Mouse (Mus musculus): ENCODE measurements around the gene Sparc. TPM values are rescaled to one million over a fixed set of nuclear protein-coding genes. Genes with fewer than 3 reads are reported as not detected.
A peak's percentile ranks its signal among the peaks of the same experiment; 100 is the strongest.

Gene Sparc
- 344 and 354 TPM in 2 replicates for polyA plus RNA-seq (2011; ENCODE audit: insufficient read depth, insufficient read length, low read depth, missing spikeins)

- H3K9ac ChIP-seq (ENCODE audit: low read depth, poor library complexity, severe bottlenecking): no peak within 1 kb of the TSS
- TF ChIP-seq POLR2A (IDR thresholded peaks at IDR 0.05; ENCODE audit: insufficient read depth, low read length) (no peak), EP300 (IDR thresholded peaks at IDR 0.05; ENCODE audit: insufficient read depth, low read depth, low read length) (peak; percentile 59; the same call in 1 of the 2 replicates)
- no peak within 1 kb of the TSS for H3K27ac ChIP-seq (ENCODE audit: insufficient read depth, low read length)
- no peak within 1 kb of the TSS for H3K4me3 ChIP-seq (ENCODE audit: low read depth, low read length)
- no peaks in the 10 kb centered on the region for H3K9me3 ChIP-seq (replicated peaks; ENCODE audit: control insufficient read depth, insufficient read depth, low read length, poor library complexity, severe bottlenecking)
- peaks cover 7% of the 10 kb centered on the region for H3K4me1 ChIP-seq (ENCODE audit: control insufficient read depth, insufficient read depth, low read length)
- H3K27me3 ChIP-seq (ENCODE audit: control insufficient read depth, insufficient read depth, low read length, poor library complexity, severe bottlenecking): no peaks in the 10 kb centered on the region
- H3K36me3 ChIP-seq (ENCODE audit: control insufficient read depth, insufficient read depth, low read length, poor library complexity, severe bottlenecking): no peaks in the 10 kb centered on the region
These were observed at the start of gene Sparc for GRCm38 (mm10) chr11:55422978-55423377. Gene Sparc, minus strand, starts transcription at chr11:55423183.

GRCm38 (mm10) chr11:55471467-55471866, 48.5 kb upstream of the Sparc start:
- H3K4me3 ChIP-seq (ENCODE audit: low read depth, low read length): peak overlapping the region; percentile 98
- H3K9me3 ChIP-seq (replicated peaks; ENCODE audit: control insufficient read depth, insufficient read depth, low read length, poor library complexity, severe bottlenecking): no peaks in the 10 kb centered on the region
- H3K4me1 ChIP-seq (ENCODE audit: control insufficient read depth, insufficient read depth, low read length): no peaks in the 10 kb centered on the region
- H3K36me3 ChIP-seq (ENCODE audit: control insufficient read depth, insufficient read depth, low read length, poor library complexity, severe bottlenecking): peaks cover 45% of the 10 kb centered on the region
- no peak for TF ChIP-seq EP300 (IDR thresholded peaks at IDR 0.05; ENCODE audit: insufficient read depth, low read depth, low read length)
- TF ChIP-seq POLR2A (IDR thresholded peaks at IDR 0.05; ENCODE audit: insufficient read depth, low read length): no peak
- TF ChIP-seq CTCF (IDR thresholded peaks at IDR 0.05; ENCODE audit: low read depth, low read length): no peak
- H3K27ac ChIP-seq (ENCODE audit: insufficient read depth, low read length): no peak overlapping the region
- peak overlapping the region; percentile 96 for H3K9ac ChIP-seq (ENCODE audit: low read depth, poor library complexity, severe bottlenecking)
- H3K27me3 ChIP-seq (ENCODE audit: control insufficient read depth, insufficient read depth, low read length, poor library complexity, severe bottlenecking): no peaks in the 10 kb centered on the region

- Histone ChIP-seq H3K27ac (ENCODE audit: insufficient read depth, low read length) (no peak overlapping the region), H3K27me3 (ENCODE audit: control insufficient read depth, insufficient read depth, low read length, poor library complexity, severe bottlenecking) (no peaks in the 10 kb centered on the region), H3K9ac (ENCODE audit: low read depth, poor library complexity, severe bottlenecking) (peak overlapping the region; percentile 96), H3K4me1 (ENCODE audit: control insufficient read depth, insufficient read depth, low read length) (no peaks in the 10 kb centered on the region), H3K4me3 (ENCODE audit: low read depth, low read length) (peak overlapping the region; percentile 98), H3K36me3 (ENCODE audit: control insufficient read depth, insufficient read depth, low read length, poor library complexity, severe bottlenecking) (peaks cover 39% of the 10 kb centered on the region), H3K9me3 (replicated peaks; ENCODE audit: control insufficient read depth, insufficient read depth, low read length, poor library complexity, severe bottlenecking) (no peaks in the 10 kb centered on the region)
- no peak for TF ChIP-seq EP300 (IDR thresholded peaks at IDR 0.05; ENCODE audit: insufficient read depth, low read depth, low read length)
- TF ChIP-seq CTCF (IDR thresholded peaks at IDR 0.05; ENCODE audit: low read depth, low read length): no peak
- TF ChIP-seq POLR2A (IDR thresholded peaks at IDR 0.05; ENCODE audit: insufficient read depth, low read length): no peak
These were observed 47.8 kb upstream of the Sparc start for GRCm38 (mm10) chr11:55470761-55471160.

- Histone ChIP-seq H3K9ac (ENCODE audit: low read depth, poor library complexity, severe bottlenecking) (peak overlapping the region; percentile 96), H3K27me3 (ENCODE audit: control insufficient read depth, insufficient read depth, low read length, poor library complexity, severe bottlenecking) (no peaks in the 10 kb centered on the region), H3K9me3 (replicated peaks; ENCODE audit: control insufficient read depth, insufficient read depth, low read length, poor library complexity, severe bottlenecking) (no peaks in the 10 kb centered on the region), H3K4me3 (ENCODE audit: low read depth, low read length) (peak overlapping the region; percentile 98), H3K36me3 (ENCODE audit: control insufficient read depth, insufficient read depth, low read length, poor library complexity, severe bottlenecking) (peaks cover 35% of the 10 kb centered on the region), H3K4me1 (ENCODE audit: control insufficient read depth, insufficient read depth, low read length) (no peaks in the 10 kb centered on the region), H3K27ac (ENCODE audit: insufficient read depth, low read length) (peak overlapping the region; percentile 14; the same call in 1 of the 2 replicates)
- TF ChIP-seq POLR2A (IDR thresholded peaks at IDR 0.05; ENCODE audit: insufficient read depth, low read length) (no peak), EP300 (IDR thresholded peaks at IDR 0.05; ENCODE audit: insufficient read depth, low read depth, low read length) (no peak), CTCF (IDR thresholded peaks at IDR 0.05; ENCODE audit: low read depth, low read length) (no peak)
These were observed 47.1 kb upstream of the Sparc start for GRCm38 (mm10) chr11:55469923-55470691.

GRCm38 (mm10) chr11:55469048-55469843, 46.3 kb upstream of the Sparc start, which contains the start of gene G3bp1:
Gene G3bp1, plus strand, starts transcription at chr11:55469685.
- H3K27me3 ChIP-seq (ENCODE audit: control insufficient read depth, insufficient read depth, low read length, poor library complexity, severe bottlenecking): no peaks in the 10 kb centered on the region

More at GRCm38 (mm10) chr11:55469048-55469843, 46.3 kb upstream of the Sparc start, which contains the start of gene G3bp1:
- H3K9me3 ChIP-seq (replicated peaks; ENCODE audit: control insufficient read depth, insufficient read depth, low read length, poor library complexity, severe bottlenecking): no peaks in the 10 kb centered on the region
- peak within 1 kb of the TSS; percentile 97 for H3K27ac ChIP-seq (ENCODE audit: insufficient read depth, low read length)
- no peak for TF ChIP-seq CTCF (IDR thresholded peaks at IDR 0.05; ENCODE audit: low read depth, low read length)
- no peak for TF ChIP-seq EP300 (IDR thresholded peaks at IDR 0.05; ENCODE audit: insufficient read depth, low read depth, low read length)
- peak; percentile 92 for TF ChIP-seq POLR2A (IDR thresholded peaks at IDR 0.05; ENCODE audit: insufficient read depth, low read length)
- no peaks in the 10 kb centered on the region for H3K4me1 ChIP-seq (ENCODE audit: control insufficient read depth, insufficient read depth, low read length)
- peak within 1 kb of the TSS; percentile 96 for H3K9ac ChIP-seq (ENCODE audit: low read depth, poor library complexity, severe bottlenecking)
- peak within 1 kb of the TSS; percentile 98 for H3K4me3 ChIP-seq (ENCODE audit: low read depth, low read length)
- peaks cover 26% of the 10 kb centered on the region for H3K36me3 ChIP-seq (ENCODE audit: control insufficient read depth, insufficient read depth, low read length, poor library complexity, severe bottlenecking)
